In the genomic region with DNA sequence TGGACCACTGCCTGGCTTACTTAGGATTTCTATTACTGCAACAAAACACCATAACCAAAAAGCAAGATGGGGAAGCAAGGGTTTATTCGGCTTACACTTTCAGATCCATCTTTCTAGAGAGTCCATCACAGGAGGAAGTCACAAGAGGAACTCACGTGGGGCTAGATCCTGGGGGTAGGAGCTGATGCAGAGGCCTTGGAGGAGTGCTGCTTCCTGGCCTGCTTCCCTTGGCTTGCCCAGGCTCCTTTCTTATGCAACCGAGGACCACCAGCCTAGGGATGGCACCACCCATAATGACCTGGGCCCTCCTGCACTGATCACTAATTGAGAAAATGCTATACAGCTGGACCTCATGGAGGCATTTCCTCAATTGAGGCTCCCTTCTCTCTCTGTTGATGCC, we compare ENCODE assay signal across 20 mouse cellular contexts.
"Had no signal": no experiment of that assay in that cellular context is flagged by ENCODE, and none has a peak within 500 bp of the region (broad histone marks: within the 10 kb centered on the region; RNA-seq: fewer than 3 reads in every experiment).

No protein-coding gene starts in this region.

- H3K4me3 ChIP-seq: layer of hippocampus, adult 2 months; left cerebral cortex, adult 2 months; limb, embryonic 12.5 days; limb, embryonic 15.5 days; megakaryocyte, embryonic 14.5 days; midbrain, embryonic 10.5 days; midbrain, embryonic 13.5 days had no signal

- ATAC-seq: intestine, postnatal 0 days; midbrain, embryonic 13.5 days; midbrain, embryonic 16.5 days had no signal

- H3K27ac ChIP-seq: kidney, postnatal 0 days; layer of hippocampus, adult 2 months; left cerebral cortex, adult 2 months; limb, embryonic 12.5 days; limb, embryonic 15.5 days; liver, embryonic 14.5 days; midbrain, embryonic 10.5 days; midbrain, embryonic 13.5 days had no signal

- DNase-seq: kidney, adult 2 months; kidney, postnatal 25 days; layer of hippocampus, postnatal 36 days; left cerebral cortex, postnatal 4 days; lung, adult 2 months; lung, postnatal 14 days; lung, postnatal 4 days; thymus, adult 18-20 months; thymus, postnatal 25 days had no signal

- H3K27me3 ChIP-seq: limb, embryonic 12.5 days; limb, embryonic 15.5 days; megakaryocyte, embryonic 14.5 days; midbrain, embryonic 13.5 days had no signal

- H3K36me3 ChIP-seq: limb, embryonic 12.5 days; limb, embryonic 15.5 days; midbrain, embryonic 10.5 days; midbrain, embryonic 13.5 days had no signal

- H3K4me1 ChIP-seq: limb, embryonic 15.5 days; midbrain, embryonic 10.5 days; midbrain, embryonic 13.5 days had no signal
